Mouse (Mus musculus): Measurements from ENCODE around the gene Zfhx3. TPM values are rescaled to one million over a fixed set of nuclear protein-coding genes. Genes with fewer than 3 reads are reported as not detected.

Zfhx3 gene
- polyA plus RNA-seq, 1 experiment from 2014 or later: 65.9 TPM

- H3K36me3 ChIP-seq: no peaks in the 10 kb centered on the region
- peaks cover 5% of the 10 kb centered on the region; the same call in 1 of the 2 replicates for H3K27me3 ChIP-seq
- H3K9ac ChIP-seq (replicated peaks): peak overlapping the region; percentile 61; the same call in 1 of the 2 replicates
- H3K4me3 ChIP-seq (replicated peaks): no peak overlapping the region
- WGBS: 6% methylated on average over 8 of the region's 8 CpGs
- no peaks in the 10 kb centered on the region for H3K9me3 ChIP-seq
- H3K4me2 ChIP-seq (replicated peaks): peak overlapping the region; percentile 56
- ATAC-seq: no peak
- H3K4me1 ChIP-seq (replicated peaks): peaks cover 72% of the 10 kb centered on the region
- H3K27ac ChIP-seq: peak overlapping the region; percentile 97
Observed at GRCm38 (mm10) chr8:108245575-108245974, 303.1 kb downstream of the Zfhx3 start.

GRCm38 (mm10) chr8:108246035-108246933 is 303.8 kb downstream of the Zfhx3 start:
- Histone ChIP-seq H3K9me3 (no peaks in the 10 kb centered on the region), H3K9ac (replicated peaks) (peak overlapping the region; percentile 59), H3K4me3 (replicated peaks) (no peak overlapping the region), H3K27me3 (peaks cover under 1% of the 10 kb centered on the region; the same call in 1 of the 2 replicates), H3K27ac (peak overlapping the region; percentile 97), H3K4me2 (replicated peaks) (peak overlapping the region; percentile 56), H3K36me3 (no peaks in the 10 kb centered on the region), H3K4me1 (replicated peaks) (peaks cover 64% of the 10 kb centered on the region)
- peak; percentile 57 for ATAC-seq
- WGBS: 5% methylated on average over 22 of the region's 22 CpGs

- Histone ChIP-seq H3K9me3 (no peaks in the 10 kb centered on the region), H3K4me1 (replicated peaks) (peaks cover 61% of the 10 kb centered on the region), H3K27ac (peak overlapping the region; percentile 97), H3K9ac (replicated peaks) (peak overlapping the region; percentile 59), H3K27me3 (no peaks in the 10 kb centered on the region), H3K36me3 (no peaks in the 10 kb centered on the region), H3K4me2 (replicated peaks) (peak overlapping the region; percentile 56), H3K4me3 (replicated peaks) (no peak overlapping the region)
- ATAC-seq: peak; percentile 22; the same call in 1 of the 2 replicates
- WGBS: 20% methylated on average over 7 of the region's 7 CpGs
Observed at GRCm38 (mm10) chr8:108246934-108247417, 304.5 kb downstream of the Zfhx3 start.

- H3K4me3 ChIP-seq (replicated peaks): no peak overlapping the region
- no peak overlapping the region for H3K9ac ChIP-seq (replicated peaks)
- no peaks in the 10 kb centered on the region for H3K9me3 ChIP-seq
- no peaks in the 10 kb centered on the region for H3K36me3 ChIP-seq
- 57% methylated on average over 11 of the region's 11 CpGs for WGBS
- H3K4me1 ChIP-seq (replicated peaks): peaks cover 9% of the 10 kb centered on the region; the same call in 1 of the 2 replicates
- H3K4me2 ChIP-seq (replicated peaks): no peak overlapping the region
- no peak overlapping the region for H3K27ac ChIP-seq
- ATAC-seq: no peak
- H3K27me3 ChIP-seq: no peaks in the 10 kb centered on the region
Observed at GRCm38 (mm10) chr8:108264593-108265160, 322.2 kb downstream of the Zfhx3 start.

GRCm38 (mm10) chr8:108277960-108278359 is 335.5 kb downstream of the Zfhx3 start:
- no peaks in the 10 kb centered on the region for H3K9me3 ChIP-seq
- no peaks in the 10 kb centered on the region for H3K27me3 ChIP-seq
- H3K27ac ChIP-seq: no peak overlapping the region
- H3K4me3 ChIP-seq (replicated peaks): no peak overlapping the region
- ATAC-seq: no peak
- no peaks in the 10 kb centered on the region for H3K36me3 ChIP-seq
- H3K4me2 ChIP-seq (replicated peaks): no peak overlapping the region
- H3K9ac ChIP-seq (replicated peaks): no peak overlapping the region
- WGBS: 93% methylated on average over 2 of the region's 2 CpGs
- 0 out of 2 replicates have a peak, but pooled peaks cover 5% of the 10 kb centered on the region for H3K4me1 ChIP-seq (replicated peaks)

GRCm38 (mm10) chr8:108281981-108282380 is 339.5 kb downstream of the Zfhx3 start:
- Histone ChIP-seq H3K4me1 (replicated peaks) (peaks cover 12% of the 10 kb centered on the region), H3K9ac (replicated peaks) (no peak overlapping the region), H3K36me3 (no peaks in the 10 kb centered on the region), H3K4me2 (replicated peaks) (no peak overlapping the region), H3K27ac (peak overlapping the region; percentile 60), H3K27me3 (no peaks in the 10 kb centered on the region; the same call in 1 of the 2 replicates), H3K9me3 (no peaks in the 10 kb centered on the region), H3K4me3 (replicated peaks) (no peak overlapping the region)
- WGBS: 65% methylated on average over 12 of the region's 12 CpGs
- ATAC-seq: peak; percentile 55; the same call in 1 of the 2 replicates

- Histone ChIP-seq H3K27me3 (no peaks in the 10 kb centered on the region; the same call in 1 of the 2 replicates), H3K36me3 (no peaks in the 10 kb centered on the region), H3K9me3 (no peaks in the 10 kb centered on the region), H3K4me1 (replicated peaks) (peaks cover 22% of the 10 kb centered on the region), H3K4me3 (replicated peaks) (no peak overlapping the region), H3K4me2 (replicated peaks) (no peak overlapping the region), H3K9ac (replicated peaks) (no peak overlapping the region), H3K27ac (no peak overlapping the region)
- no peak for ATAC-seq
- 35% methylated on average over 5 of the region's 5 CpGs for WGBS
Observed at GRCm38 (mm10) chr8:108286117-108286516, 343.7 kb downstream of the Zfhx3 start.

- H3K4me3 ChIP-seq (replicated peaks): no peak overlapping the region
- WGBS: 30% methylated on average over 9 of the region's 9 CpGs
- no peaks in the 10 kb centered on the region for H3K36me3 ChIP-seq
- no peaks in the 10 kb centered on the region for H3K9me3 ChIP-seq
- H3K4me1 ChIP-seq (replicated peaks): peaks cover 27% of the 10 kb centered on the region
- peaks cover 11% of the 10 kb centered on the region; the same call in 1 of the 2 replicates for H3K27me3 ChIP-seq
- H3K9ac ChIP-seq (replicated peaks): no peak overlapping the region
- H3K27ac ChIP-seq: peak overlapping the region; percentile 65
- no peak overlapping the region for H3K4me2 ChIP-seq (replicated peaks)
- ATAC-seq: peak; percentile 60
Observed at GRCm38 (mm10) chr8:108300964-108301615, 358.6 kb downstream of the Zfhx3 start.

GRCm38 (mm10) chr8:108301654-108302053 is 359.2 kb downstream of the Zfhx3 start:
- Histone ChIP-seq H3K27ac (peak overlapping the region; percentile 65), H3K4me3 (replicated peaks) (no peak overlapping the region), H3K27me3 (peaks cover 11% of the 10 kb centered on the region; the same call in 1 of the 2 replicates), H3K9ac (replicated peaks) (no peak overlapping the region), H3K9me3 (no peaks in the 10 kb centered on the region), H3K4me1 (replicated peaks) (peaks cover 27% of the 10 kb centered on the region), H3K36me3 (no peaks in the 10 kb centered on the region), H3K4me2 (replicated peaks) (no peak overlapping the region)
- 73% methylated on average over 12 of the region's 12 CpGs for WGBS
- ATAC-seq: peak; percentile 62; the same call in 1 of the 2 replicates

- H3K27me3 ChIP-seq: 0 out of 2 replicates have a peak, but pooled peaks cover 8% of the 10 kb centered on the region
- no peak overlapping the region for H3K9ac ChIP-seq (replicated peaks)
- no peaks in the 10 kb centered on the region for H3K36me3 ChIP-seq
- no peak for ATAC-seq
- H3K9me3 ChIP-seq: no peaks in the 10 kb centered on the region
- H3K27ac ChIP-seq: no peak overlapping the region
- peaks cover 24% of the 10 kb centered on the region for H3K4me1 ChIP-seq (replicated peaks)
- 91% methylated on average over 3 of the region's 3 CpGs for WGBS
- no peak overlapping the region for H3K4me3 ChIP-seq (replicated peaks)
- no peak overlapping the region for H3K4me2 ChIP-seq (replicated peaks)
Observed at GRCm38 (mm10) chr8:108305368-108305767, 362.9 kb downstream of the Zfhx3 start.

GRCm38 (mm10) chr8:108309525-108310246 is 367.2 kb downstream of the Zfhx3 start:
- H3K27ac ChIP-seq: no peak overlapping the region
- no peaks in the 10 kb centered on the region for H3K9me3 ChIP-seq
- H3K4me3 ChIP-seq (replicated peaks): no peak overlapping the region
- H3K4me1 ChIP-seq (replicated peaks): peaks cover 6% of the 10 kb centered on the region
- no peak for ATAC-seq
- H3K4me2 ChIP-seq (replicated peaks): no peak overlapping the region
- 89% methylated on average over 14 of the region's 14 CpGs for WGBS
- no peak overlapping the region for H3K9ac ChIP-seq (replicated peaks)
- no peaks in the 10 kb centered on the region for H3K36me3 ChIP-seq
- H3K27me3 ChIP-seq: 0 out of 2 replicates have a peak, but pooled peaks cover 4% of the 10 kb centered on the region
